ENCODE assay signal across 20 mouse cellular contexts in genomic region chr13:24136836-24137235, GRCm38 (mm10).
DNase-seq lines count a peak whose midpoint lies in the region; ATAC-seq and TF ChIP-seq lines count a peak whose summit lies in the region.
"Had no signal": no experiment of that assay in that cellular context is flagged by ENCODE, and none has a peak within 500 bp of the region (broad histone marks: within the 10 kb centered on the region; RNA-seq: fewer than 3 reads in every experiment).

No protein-coding gene starts in this region.

- no peak overlapping the region for H3K27ac ChIP-seq in heart, embryonic 10.5 days
- H3K27ac ChIP-seq in heart, adult 2 months: no peak overlapping the region
- no peak overlapping the region for H3K27ac ChIP-seq in hindbrain, embryonic 15.5 days (replicated peaks)
- H3K27ac ChIP-seq in hindbrain, embryonic 16.5 days (ENCODE audit: low read depth, low read length): no peak overlapping the region
- H3K27ac ChIP-seq: embryonic facial prominence, embryonic 13.5 days; embryonic facial prominence, embryonic 15.5 days; forebrain, embryonic 12.5 days had no signal

- TF ChIP-seq CTCF in heart, adult 2 months (IDR thresholded peaks at IDR 0.05): no peak

- no peaks in the 10 kb centered on the region for H3K36me3 ChIP-seq in heart, embryonic 10.5 days
- H3K36me3 ChIP-seq in heart, adult 2 months (ENCODE audit: control insufficient read depth, insufficient read depth, low read length): no peaks in the 10 kb centered on the region
- H3K36me3 ChIP-seq in hindbrain, embryonic 15.5 days: peaks cover 5% of the 10 kb centered on the region; the same call in 1 of the 2 replicates
- H3K36me3 ChIP-seq in hindbrain, embryonic 16.5 days (ENCODE audit: control insufficient read depth, insufficient read depth, low read length): no peaks in the 10 kb centered on the region; the same call in 1 of the 2 replicates
- H3K36me3 ChIP-seq: forebrain, embryonic 10.5 days; forebrain, embryonic 12.5 days had no signal

- no peak for TF ChIP-seq EP300 in heart, adult 2 months (IDR thresholded peaks at IDR 0.05; ENCODE audit: insufficient read depth, low read depth, low read length)

- no peaks in the 10 kb centered on the region for H3K9me3 ChIP-seq in heart, embryonic 10.5 days
- H3K9me3 ChIP-seq in hindbrain, embryonic 15.5 days: no peaks in the 10 kb centered on the region
- no peaks in the 10 kb centered on the region for H3K9me3 ChIP-seq in hindbrain, embryonic 16.5 days (ENCODE audit: control insufficient read depth, low read length)
- H3K9me3 ChIP-seq: embryonic facial prominence, embryonic 13.5 days; embryonic facial prominence, embryonic 15.5 days; forebrain, embryonic 10.5 days; forebrain, embryonic 12.5 days had no signal

- H3K4me2 ChIP-seq in hindbrain, embryonic 15.5 days: no peak overlapping the region
- H3K4me2 ChIP-seq in hindbrain, embryonic 16.5 days (ENCODE audit: low read length): no peak overlapping the region
- H3K4me2 ChIP-seq: embryonic facial prominence, embryonic 15.5 days; forebrain, embryonic 12.5 days had no signal

- WGBS in heart, embryonic 10.5 days: 88% methylated on average over 5 of the region's 5 CpGs
- 92% methylated on average over 5 of the region's 5 CpGs for WGBS in heart, adult 2 months
- WGBS in hindbrain, embryonic 15.5 days: 93% methylated on average over 5 of the region's 5 CpGs
- 92% methylated on average over 5 of the region's 5 CpGs for WGBS in hindbrain, embryonic 16.5 days

- peak; percentile 58 for DNase-seq in heart, embryonic 10.5 days (ENCODE audit: low spot score)
- DNase-seq in heart, adult 2 months: no peak
- DNase-seq: adrenal gland, adult 2 months; adrenal gland, postnatal 10 days; adrenal gland, postnatal 25 days; cerebellum, adult 11 months; cerebellum, adult 18-20 months; cerebellum, adult 8-10 months; cerebellum, adult 9-11 months; cerebellum, postnatal 14 days; cerebellum, postnatal 36 days had no signal

- 0 out of 2 replicates have a peak, but pooled peaks have one; percentile 23 for ATAC-seq in hindbrain, embryonic 15.5 days (ENCODE audit: low FRiP score, low read depth)
- ATAC-seq in hindbrain, embryonic 16.5 days: no peak
- ATAC-seq: forebrain, embryonic 14.5 days; forebrain, embryonic 16.5 days had no signal

- peaks cover 86% of the 10 kb centered on the region for H3K27me3 ChIP-seq in heart, embryonic 10.5 days (ENCODE audit: insufficient read depth, poor library complexity, severe bottlenecking)
- no peaks in the 10 kb centered on the region for H3K27me3 ChIP-seq in heart, adult 2 months (ENCODE audit: control insufficient read depth, insufficient read depth, low read length)
- no peaks in the 10 kb centered on the region for H3K27me3 ChIP-seq in hindbrain, embryonic 15.5 days
- no peaks in the 10 kb centered on the region for H3K27me3 ChIP-seq in hindbrain, embryonic 16.5 days (replicated peaks; ENCODE audit: control insufficient read depth, insufficient read depth, low read length)
- H3K27me3 ChIP-seq: embryonic facial prominence, embryonic 13.5 days; embryonic facial prominence, embryonic 15.5 days; forebrain, embryonic 12.5 days had no signal

- H3K9ac ChIP-seq in heart, adult 2 months (ENCODE audit: low read depth, low read length): no peak overlapping the region
- no peak overlapping the region for H3K9ac ChIP-seq in hindbrain, embryonic 15.5 days
- H3K9ac ChIP-seq in hindbrain, embryonic 16.5 days (ENCODE audit: low read depth, low read length): no peak overlapping the region
- H3K9ac ChIP-seq: embryonic facial prominence, embryonic 13.5 days; embryonic facial prominence, embryonic 15.5 days; forebrain, embryonic 12.5 days had no signal

- no peak for TF ChIP-seq POLR2A in heart, adult 2 months (IDR thresholded peaks at IDR 0.05; ENCODE audit: insufficient read depth, low read depth, low read length)

- intact Hi-C loops in heart, adult 2 months (cut with DNase I): no loop called here

- no peaks in the 10 kb centered on the region for H3K79me2 ChIP-seq in heart, adult 2 months (replicated peaks; ENCODE audit: control insufficient read depth, insufficient read depth, low read length)

- no peak overlapping the region for H3K4me3 ChIP-seq in heart, embryonic 10.5 days
- H3K4me3 ChIP-seq in heart, adult 2 months: no peak overlapping the region
- no peak overlapping the region for H3K4me3 ChIP-seq in hindbrain, embryonic 15.5 days
- no peak overlapping the region for H3K4me3 ChIP-seq in hindbrain, embryonic 16.5 days (ENCODE audit: low read length)
- H3K4me3 ChIP-seq: embryonic facial prominence, embryonic 13.5 days; embryonic facial prominence, embryonic 15.5 days; erythroblast, embryonic 14.5 days; forebrain, embryonic 10.5 days; forebrain, embryonic 12.5 days had no signal

- H3K4me1 ChIP-seq in heart, embryonic 10.5 days: peaks cover 15% of the 10 kb centered on the region; the same call in 1 of the 2 replicates
- H3K4me1 ChIP-seq in heart, adult 2 months (ENCODE audit: control insufficient read depth, insufficient read depth, low read length): no peaks in the 10 kb centered on the region
- peaks cover 12% of the 10 kb centered on the region for H3K4me1 ChIP-seq in hindbrain, embryonic 15.5 days (replicated peaks)
- H3K4me1 ChIP-seq in hindbrain, embryonic 16.5 days (ENCODE audit: control insufficient read depth, insufficient read depth, low read depth, low read length): peaks cover 8% of the 10 kb centered on the region
